Mouse (Mus musculus): ENCODE results near the gene Kcns3. TPM values are rescaled to one million over a fixed set of nuclear protein-coding genes. Genes with fewer than 3 reads are reported as not detected.
"Not testable (repeated sequence)": the region's sequence is repeated elsewhere in the genome, so short reads cannot be mapped to it uniquely, and the experiment has no call there.

The Kcns3 gene
- total RNA-seq, 2 experiments from 2014 or later, result 13.5 to 13.8 TPM

DNA sequence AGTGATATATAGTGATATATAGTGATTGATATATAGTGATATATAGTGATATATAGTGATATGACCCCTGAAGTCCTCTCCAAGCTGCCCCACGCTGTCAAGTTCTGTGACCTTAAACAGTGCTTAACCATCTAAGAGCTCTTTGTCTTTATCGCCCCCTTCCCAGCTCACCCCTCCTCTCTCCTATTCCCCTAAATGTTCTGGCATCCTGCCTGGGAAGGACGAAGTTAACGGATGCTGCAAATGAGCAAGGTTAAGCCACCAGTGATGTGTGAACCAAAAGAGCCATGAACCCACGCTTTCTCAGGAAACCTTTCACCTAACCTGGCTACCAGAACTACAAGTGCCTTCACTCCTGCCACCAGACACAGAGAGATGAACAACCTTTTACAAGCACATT, 64.0 kb downstream of the Kcns3 start:
- no peak for DNase-seq (ENCODE audit: low spot score in 2 of 2)

DNA sequence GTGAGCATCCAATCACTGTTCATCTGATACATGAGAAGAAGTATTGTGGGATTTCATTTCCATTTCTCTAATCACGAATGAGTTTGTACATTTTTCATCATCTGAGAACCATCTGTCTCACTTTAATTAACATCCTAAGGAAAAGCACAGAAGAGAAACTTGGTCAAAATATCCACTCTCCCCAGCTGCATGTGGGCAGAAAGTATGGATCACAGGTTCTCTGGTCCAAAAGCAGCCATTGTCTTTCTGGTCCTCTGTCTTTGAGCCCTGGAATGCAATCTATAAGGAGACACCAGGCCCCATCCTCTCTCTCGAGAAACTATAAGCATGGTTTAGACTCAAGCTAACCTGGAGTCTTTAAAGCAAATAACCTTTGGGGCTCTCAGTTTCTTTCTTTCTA, 79.8 kb downstream of the Kcns3 start:
- DNase-seq (ENCODE audit: low spot score in 2 of 2), result no peak

DNA sequence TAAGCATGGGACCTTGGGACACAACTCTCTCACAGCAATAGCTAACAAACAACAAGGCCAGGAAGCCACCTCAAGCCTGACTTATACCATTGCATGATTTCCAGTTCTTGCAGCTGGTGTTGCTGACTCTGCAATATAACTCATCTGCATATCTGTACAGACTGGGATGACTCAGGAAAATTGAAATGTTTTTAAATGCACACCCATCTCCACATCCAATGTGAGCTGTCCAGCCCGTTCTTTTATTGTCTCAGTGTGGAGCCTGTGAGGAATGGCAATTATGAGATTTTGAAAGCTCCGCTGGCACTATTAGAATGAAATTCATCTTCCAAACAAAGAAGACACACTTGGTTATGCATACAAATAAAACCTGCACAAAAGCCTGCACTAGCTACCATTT, 84.0 kb downstream of the Kcns3 start:
- no peak for DNase-seq (ENCODE audit: low spot score in 2 of 2)

DNA sequence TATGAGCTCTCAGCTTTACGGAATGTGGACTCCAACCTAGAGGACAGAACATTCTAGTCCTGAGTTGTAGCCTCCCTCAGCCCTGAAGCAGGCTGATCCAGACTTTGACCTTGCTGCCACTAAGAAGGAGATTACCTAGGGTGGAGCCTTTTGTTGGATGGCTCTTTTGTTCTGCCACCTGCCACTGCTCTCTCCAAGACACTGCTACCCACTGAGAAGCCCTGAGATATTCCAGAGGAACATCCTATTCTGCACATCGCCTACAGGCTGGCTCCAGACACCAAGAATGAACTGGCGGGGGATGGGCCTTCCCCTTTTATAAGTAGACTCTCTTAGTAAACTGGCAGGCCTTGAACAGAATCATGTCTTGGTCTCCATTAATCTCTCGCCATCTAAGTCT, 98.2 kb downstream of the Kcns3 start:
- not testable (repeated sequence) for DNase-seq (ENCODE audit: low spot score in 2 of 2)

DNA sequence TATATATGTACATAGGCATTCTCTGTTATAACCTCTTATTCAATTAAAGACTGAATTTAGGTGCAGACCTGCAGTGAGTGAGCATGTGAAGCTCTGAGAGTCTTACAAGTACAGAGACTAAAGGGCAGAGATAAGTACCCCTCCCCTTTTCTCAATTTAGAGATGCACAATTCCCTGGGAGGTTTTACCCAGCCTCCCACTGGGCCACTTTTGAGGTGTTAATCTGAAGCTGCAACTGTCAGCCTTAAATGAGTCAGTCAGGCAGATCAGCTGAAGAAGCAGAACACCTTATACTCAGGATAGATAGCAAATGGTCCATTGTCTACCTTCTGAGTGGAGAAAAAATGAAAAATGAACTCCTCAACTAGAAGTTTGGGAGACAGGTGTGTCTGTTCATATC, 109.0 kb downstream of the Kcns3 start:
- no peak for DNase-seq (ENCODE audit: low spot score in 2 of 2)

Other genes with a start within 250 kb of the Kcns3 start
- not detected for gene Msgn1, start 57.9 kb upstream of the Kcns3 start, total RNA-seq (2021)
- gene Gen1, start 114.7 kb upstream of the Kcns3 start, total RNA-seq (2021), result 1 to 10 TPM; 2.1 to 2.6 TPM
- 10 to 100 TPM; 26.9 to 29.0 TPM for gene Smc6, start 114.8 kb upstream of the Kcns3 start, total RNA-seq (2021)

All from layer of hippocampus, adult 18-20 months (tissue).